ENCODE assay signal across 20 mouse cellular contexts in the genomic region with DNA sequence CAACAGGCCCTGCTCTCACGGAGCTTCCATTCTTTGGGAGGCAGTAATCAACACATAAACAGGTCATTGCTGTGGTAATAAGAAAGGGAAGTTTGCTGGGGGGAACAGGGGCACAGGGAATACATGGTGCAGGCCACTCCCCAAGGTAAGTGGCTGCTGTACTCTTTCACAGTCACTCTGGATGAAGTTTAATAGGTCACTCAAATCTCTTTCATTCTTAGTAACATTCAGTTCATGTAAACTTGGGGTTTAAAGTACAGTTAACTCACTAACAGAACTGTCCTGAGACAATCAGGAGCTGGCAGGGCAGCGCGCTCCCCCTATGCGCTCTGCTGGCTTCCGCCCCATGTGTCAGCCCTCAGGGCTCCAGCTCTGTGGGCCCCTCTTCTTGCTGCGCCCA.
"Had no signal": no experiment of that assay in that cellular context is flagged by ENCODE, and none has a peak within 500 bp of the region (broad histone marks: within the 10 kb centered on the region; RNA-seq: fewer than 3 reads in every experiment).

No protein-coding gene starts in this region.

- ATAC-seq: intestine, postnatal 0 days; lung, postnatal 0 days; midbrain, embryonic 15.5 days had no signal

- H3K9me3 ChIP-seq: limb, embryonic 10.5 days; limb, embryonic 13.5 days; liver, embryonic 15.5 days; midbrain, embryonic 12.5 days; midbrain, embryonic 15.5 days; neural tube, embryonic 12.5 days; neural tube, embryonic 15.5 days had no signal

- H3K4me3 ChIP-seq: layer of hippocampus, adult 2 months; limb, embryonic 10.5 days; limb, embryonic 13.5 days; liver, embryonic 15.5 days; midbrain, embryonic 12.5 days; midbrain, embryonic 15.5 days; neural tube, embryonic 12.5 days; neural tube, embryonic 15.5 days had no signal

- H3K36me3 ChIP-seq: limb, embryonic 10.5 days; limb, embryonic 13.5 days; liver, embryonic 15.5 days; midbrain, embryonic 12.5 days; midbrain, embryonic 15.5 days; neural tube, embryonic 12.5 days; neural tube, embryonic 15.5 days had no signal

- H3K9ac ChIP-seq: limb, embryonic 13.5 days; liver, embryonic 15.5 days; lung, embryonic 14.5 days; midbrain, embryonic 12.5 days; midbrain, embryonic 15.5 days; neural tube, embryonic 12.5 days; neural tube, embryonic 15.5 days had no signal

- H3K4me1 ChIP-seq: limb, embryonic 10.5 days; midbrain, embryonic 12.5 days; neural tube, embryonic 12.5 days had no signal

- H3K27me3 ChIP-seq: limb, embryonic 13.5 days; liver, embryonic 15.5 days; midbrain, embryonic 12.5 days; midbrain, embryonic 15.5 days; neural tube, embryonic 12.5 days; neural tube, embryonic 15.5 days had no signal

- H3K27ac ChIP-seq: layer of hippocampus, adult 2 months; limb, embryonic 10.5 days; limb, embryonic 13.5 days; liver, embryonic 15.5 days; macrophage; midbrain, embryonic 12.5 days; midbrain, embryonic 15.5 days; neural tube, embryonic 12.5 days; neural tube, embryonic 15.5 days; stomach, postnatal 0 days had no signal

- H3K4me2 ChIP-seq: limb, embryonic 13.5 days; liver, embryonic 15.5 days; lung, embryonic 14.5 days; midbrain, embryonic 12.5 days; midbrain, embryonic 15.5 days; neural tube, embryonic 12.5 days; neural tube, embryonic 15.5 days had no signal

- DNase-seq: layer of hippocampus, adult 9-11 months; liver; lung, embryonic 14.5 days; right cerebral cortex, postnatal 14 days; right cerebral cortex, postnatal 4 days; thymus, adult 2 months; thymus, postnatal 14 days; thymus, postnatal 4 days had no signal
